Mouse (Mus musculus) lung, postnatal 0 days (tissue): ENCODE measurements around the gene Kmt2e.
A peak's percentile ranks its signal among the peaks of the same experiment; 100 is the strongest.

Source experiments
- CTCF ChIP-seq: IDR thresholded peaks from 2 replicates; pipeline ENCODE4 v1.5.1; 2016; ENCODE audit warnings: antibody characterized with exemption, mild to moderate bottlenecking
- EP300 ChIP-seq: IDR thresholded peaks from 2 replicates; pipeline ENCODE4 v1.6.1; 2016; ENCODE audit warnings: antibody characterized with exemption, mild to moderate bottlenecking, control low read depth

DNA sequence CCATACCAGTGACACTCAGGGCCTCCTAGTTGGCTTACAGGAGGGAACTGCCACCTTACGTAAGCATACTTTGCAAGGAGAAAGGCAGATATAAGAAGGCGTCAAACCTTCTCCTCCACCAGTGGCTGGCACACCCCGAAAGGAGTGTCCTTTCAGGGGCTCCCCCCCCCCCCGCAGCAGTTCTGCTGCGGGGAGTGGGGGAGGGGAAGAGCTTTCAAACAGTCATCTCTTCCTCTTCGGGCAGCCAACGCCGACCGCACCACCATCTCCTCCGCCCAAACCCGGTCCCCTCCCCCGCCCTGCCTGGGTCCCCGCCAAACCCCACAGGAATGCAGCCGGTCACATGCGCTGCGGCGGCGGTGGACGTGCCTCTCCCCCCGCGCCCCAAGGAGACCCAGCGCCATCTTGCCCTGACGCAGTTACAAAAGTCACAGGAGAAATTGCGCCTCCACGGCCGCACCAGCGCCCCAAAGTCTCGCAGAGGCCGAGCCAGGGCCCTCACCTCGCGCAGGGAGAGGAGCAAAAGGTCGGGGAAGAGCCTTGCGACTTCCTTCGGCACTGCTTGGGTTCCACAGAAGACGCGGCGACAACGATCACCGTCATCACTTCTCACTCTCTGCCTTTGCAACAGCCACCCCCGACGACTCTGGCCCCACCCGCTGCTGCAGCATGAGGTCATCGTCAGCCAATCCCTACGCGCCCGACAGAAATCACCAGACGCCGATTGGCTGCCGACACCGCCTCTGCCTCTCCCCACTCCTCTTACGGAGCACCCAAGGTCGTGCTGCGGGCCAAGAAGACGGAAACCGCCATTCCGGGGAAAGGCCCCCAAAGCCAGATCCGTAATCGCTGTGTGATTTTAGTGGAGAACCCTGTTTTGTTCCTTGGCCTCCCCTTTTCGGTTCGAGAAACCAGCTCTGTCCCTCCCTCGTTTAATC, 1.3 kb upstream of the Kmt2e start:
- TF ChIP-seq CTCF (no peak), EP300 (peak; percentile 75; the same call in 1 of the 2 replicates)
